Mouse (Mus musculus): ENCODE data around the gene Wap. TPM values are rescaled to one million over a fixed set of nuclear protein-coding genes. Genes with fewer than 3 reads are reported as not detected.
A peak's percentile ranks its signal among the peaks of the same experiment; 100 is the strongest.

Wap gene
- polyA plus RNA-seq, 1 experiment from 2014 or later = not detected

DNA sequence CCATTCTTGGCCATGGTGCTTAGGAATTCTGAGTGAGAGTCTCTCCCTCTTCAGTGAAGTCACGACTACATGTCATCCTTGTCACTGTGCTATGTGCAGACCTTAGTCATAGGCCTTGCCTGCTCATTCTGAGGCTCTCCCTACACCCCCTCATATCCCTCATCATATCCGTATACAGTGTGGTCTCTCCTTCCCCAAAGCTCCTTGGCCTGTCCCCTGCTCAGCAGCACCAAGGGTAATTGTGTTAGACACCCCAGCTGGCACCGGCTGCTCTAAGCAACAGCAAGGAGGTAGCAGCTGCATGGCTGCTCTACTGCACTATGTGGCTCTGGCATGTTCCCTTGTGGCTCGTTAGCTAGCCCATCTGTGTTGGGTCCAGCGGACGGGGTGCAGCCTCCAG is 6.1 kb upstream of the Wap start:
- ATAC-seq (replicated peaks; ENCODE audit: low FRiP score) (no peak), DNase-seq (ENCODE audit: low spot score) (no peak)
- H3K27ac ChIP-seq (ENCODE audit: low read depth, low read length) = no peak overlapping the region
- H3K4me3 ChIP-seq (ENCODE audit: low read depth, low read length) = no peak overlapping the region
- no peak overlapping the region for H3K4me2 ChIP-seq
- 79% methylated on average over 6 of the region's 6 CpGs for WGBS
- no peaks in the 10 kb centered on the region for H3K9me3 ChIP-seq (ENCODE audit: control insufficient read depth, low read length)
- no peak overlapping the region for H3K9ac ChIP-seq (ENCODE audit: low read depth, low read length)
- no peaks in the 10 kb centered on the region for H3K27me3 ChIP-seq (replicated peaks; ENCODE audit: control insufficient read depth, insufficient read depth, low read length)
- no peaks in the 10 kb centered on the region for H3K4me1 ChIP-seq (replicated peaks; ENCODE audit: control insufficient read depth, insufficient read depth, low read length)
- no peaks in the 10 kb centered on the region for H3K36me3 ChIP-seq (ENCODE audit: control insufficient read depth, insufficient read depth, low read length)

DNA sequence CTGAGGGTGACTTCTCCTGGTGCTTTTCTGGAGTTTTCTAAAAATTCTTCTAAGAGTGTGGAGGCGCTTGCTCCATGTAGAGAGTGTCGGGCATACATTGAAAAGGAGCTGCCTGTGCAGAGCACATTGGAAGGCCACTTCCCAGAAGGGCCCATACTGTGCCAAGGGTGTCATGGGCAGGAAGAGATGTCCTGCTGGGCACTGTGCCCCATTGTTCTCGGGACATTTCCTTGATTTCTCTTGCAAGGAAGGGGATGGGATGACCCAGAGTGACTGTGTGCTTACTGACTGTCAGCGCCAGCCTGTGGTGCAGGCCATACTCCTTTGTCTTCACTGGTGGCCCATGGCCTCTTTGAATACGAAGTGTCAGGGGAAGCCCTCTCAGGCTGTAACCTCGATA is 635 bp upstream of the Wap start:
- no peak overlapping the region for H3K27ac ChIP-seq (ENCODE audit: low read depth, low read length)
- no peaks in the 10 kb centered on the region for H3K36me3 ChIP-seq (ENCODE audit: control insufficient read depth, insufficient read depth, low read length)
- H3K9me3 ChIP-seq (ENCODE audit: control insufficient read depth, low read length) = no peaks in the 10 kb centered on the region
- DNase-seq (ENCODE audit: low spot score) (no peak), ATAC-seq (replicated peaks; ENCODE audit: low FRiP score) (no peak)
- no peak overlapping the region for H3K4me2 ChIP-seq
- WGBS = 74% methylated on average over 6 of the region's 6 CpGs
- H3K9ac ChIP-seq (ENCODE audit: low read depth, low read length) = no peak overlapping the region
- no peak overlapping the region for H3K4me3 ChIP-seq (ENCODE audit: low read depth, low read length)
- no peaks in the 10 kb centered on the region for H3K27me3 ChIP-seq (replicated peaks; ENCODE audit: control insufficient read depth, insufficient read depth, low read length)
- no peaks in the 10 kb centered on the region for H3K4me1 ChIP-seq (replicated peaks; ENCODE audit: control insufficient read depth, insufficient read depth, low read length)

DNA sequence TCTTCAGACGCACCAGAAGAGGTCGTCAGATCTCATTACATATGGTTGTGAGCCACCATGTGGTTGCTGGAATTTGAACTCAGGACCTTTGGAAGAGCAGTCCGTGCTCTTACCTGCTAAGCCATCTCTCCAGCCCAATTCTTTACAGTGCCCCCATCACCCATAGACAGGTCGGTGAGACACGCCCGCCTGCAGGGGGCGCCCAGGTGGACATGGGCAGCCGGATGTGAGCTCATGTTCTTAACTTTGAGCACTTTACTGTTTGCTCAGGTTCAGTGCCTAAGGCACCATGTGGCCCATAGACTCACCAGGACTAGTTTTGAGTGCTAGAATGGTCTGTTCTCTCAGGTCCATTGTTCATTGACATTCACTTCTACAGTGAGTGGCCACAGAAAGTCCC is 2.3 kb downstream of the Wap start:
- ATAC-seq (replicated peaks; ENCODE audit: low FRiP score) (no peak), DNase-seq (ENCODE audit: low spot score) (no peak)
- 59% methylated on average over 8 of the region's 8 CpGs for WGBS
- no peak overlapping the region for H3K27ac ChIP-seq (ENCODE audit: low read depth, low read length)
- H3K9ac ChIP-seq (ENCODE audit: low read depth, low read length) = no peak overlapping the region
- H3K36me3 ChIP-seq (ENCODE audit: control insufficient read depth, insufficient read depth, low read length) = no peaks in the 10 kb centered on the region
- H3K27me3 ChIP-seq (replicated peaks; ENCODE audit: control insufficient read depth, insufficient read depth, low read length) = no peaks in the 10 kb centered on the region
- H3K4me3 ChIP-seq (ENCODE audit: low read depth, low read length) = no peak overlapping the region
- H3K4me2 ChIP-seq = no peak overlapping the region
- no peaks in the 10 kb centered on the region for H3K4me1 ChIP-seq (replicated peaks; ENCODE audit: control insufficient read depth, insufficient read depth, low read length)
- H3K9me3 ChIP-seq (ENCODE audit: control insufficient read depth, low read length) = no peaks in the 10 kb centered on the region

DNA sequence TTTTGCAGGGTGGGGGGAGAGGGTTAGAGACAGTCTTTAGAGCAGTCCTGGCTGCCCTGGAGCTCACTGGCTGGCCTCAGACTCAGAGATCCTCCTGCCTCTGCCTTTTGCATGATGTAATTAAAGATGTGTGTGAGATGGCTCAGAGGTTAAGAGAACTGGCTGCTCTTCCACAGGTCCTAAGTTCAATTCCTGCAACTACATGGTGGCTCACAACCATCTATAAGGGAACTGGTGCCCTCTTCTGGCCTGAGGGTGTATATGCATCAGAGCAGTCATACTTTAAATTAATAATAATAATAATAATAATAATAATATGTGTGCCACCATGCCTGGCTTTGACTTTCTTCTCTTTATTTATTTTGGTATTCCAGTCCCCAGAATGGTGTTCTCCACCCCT is 8.8 kb downstream of the Wap start:
- no peaks in the 10 kb centered on the region for H3K27me3 ChIP-seq (replicated peaks; ENCODE audit: control insufficient read depth, insufficient read depth, low read length)
- peaks cover 1% of the 10 kb centered on the region; the same call in 1 of the 2 replicates for H3K36me3 ChIP-seq (ENCODE audit: control insufficient read depth, insufficient read depth, low read length)
- no peak overlapping the region for H3K27ac ChIP-seq (ENCODE audit: low read depth, low read length)
- peaks cover 14% of the 10 kb centered on the region for H3K4me1 ChIP-seq (replicated peaks; ENCODE audit: control insufficient read depth, insufficient read depth, low read length)
- DNase-seq (ENCODE audit: low spot score) = no peak
- no peak overlapping the region for H3K4me2 ChIP-seq
- no peak overlapping the region for H3K9ac ChIP-seq (ENCODE audit: low read depth, low read length)
- ATAC-seq (replicated peaks; ENCODE audit: low FRiP score) = no peak
- no peak overlapping the region for H3K4me3 ChIP-seq (ENCODE audit: low read depth, low read length)
- no peaks in the 10 kb centered on the region for H3K9me3 ChIP-seq (ENCODE audit: control insufficient read depth, low read length)

DNA sequence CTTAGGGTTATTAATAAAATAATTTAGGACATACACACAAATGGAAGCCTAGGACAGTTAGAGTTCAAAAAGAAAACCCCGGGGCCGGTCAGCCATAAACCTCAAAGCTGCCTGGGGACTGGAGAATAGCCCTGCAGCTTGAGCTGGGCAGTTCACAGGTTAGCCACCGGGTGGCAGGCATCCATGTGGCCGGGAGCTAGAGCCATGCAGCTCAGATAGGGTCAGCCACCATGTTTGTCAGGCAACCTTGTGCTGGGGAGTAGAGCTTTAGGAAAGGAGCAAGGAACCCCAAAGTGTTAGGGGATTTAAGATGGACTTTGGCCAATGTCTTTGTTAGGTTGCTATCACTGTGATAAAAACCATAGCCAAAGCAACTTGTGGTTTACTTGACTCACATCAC is 9.9 kb downstream of the Wap start:
- Histone ChIP-seq H3K9ac (ENCODE audit: low read depth, low read length) (no peak overlapping the region), H3K36me3 (ENCODE audit: control insufficient read depth, insufficient read depth, low read length) (peaks cover 9% of the 10 kb centered on the region)
- ATAC-seq (replicated peaks; ENCODE audit: low FRiP score) = peak; percentile 54

DNA sequence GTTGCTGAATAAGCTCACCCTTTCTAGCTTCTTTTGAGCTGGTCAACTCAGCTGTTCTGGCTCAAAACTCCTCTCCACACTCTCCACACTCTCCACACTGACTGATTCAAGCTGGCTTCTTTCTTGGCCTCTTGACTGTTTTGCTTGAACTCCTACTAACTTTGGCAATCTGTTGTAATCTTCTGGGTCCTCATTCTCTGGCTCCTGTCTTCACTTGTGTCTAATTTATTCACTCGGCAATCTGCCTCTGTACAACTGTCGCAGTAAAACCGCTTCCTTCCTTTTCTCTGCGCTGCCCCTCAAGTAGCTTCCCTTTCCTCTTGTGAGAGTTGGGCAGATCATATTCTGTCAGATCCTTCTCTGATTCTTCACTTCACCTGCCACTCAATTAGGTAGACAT is 10.7 kb downstream of the Wap start:
- H3K9ac ChIP-seq (ENCODE audit: low read depth, low read length) = no peak overlapping the region
- no peak overlapping the region for H3K4me2 ChIP-seq
- peak overlapping the region; percentile 59; the same call in 1 of the 2 replicates for H3K27ac ChIP-seq (ENCODE audit: low read depth, low read length)

More for the DNA sequence above, 9.9 kb downstream of the Wap start:
- no peak for DNase-seq (ENCODE audit: low spot score)
- 20% methylated on average over 4 of the region's 4 CpGs for WGBS
- Histone ChIP-seq H3K4me3 (ENCODE audit: low read depth, low read length) (no peak overlapping the region), H3K9me3 (ENCODE audit: control insufficient read depth, low read length) (no peaks in the 10 kb centered on the region), H3K4me2 (no peak overlapping the region), H3K27me3 (replicated peaks; ENCODE audit: control insufficient read depth, insufficient read depth, low read length) (no peaks in the 10 kb centered on the region), H3K4me1 (replicated peaks; ENCODE audit: control insufficient read depth, insufficient read depth, low read length) (peaks cover 25% of the 10 kb centered on the region), H3K27ac (ENCODE audit: low read depth, low read length) (peak overlapping the region; percentile 33; the same call in 1 of the 2 replicates)

DNA sequence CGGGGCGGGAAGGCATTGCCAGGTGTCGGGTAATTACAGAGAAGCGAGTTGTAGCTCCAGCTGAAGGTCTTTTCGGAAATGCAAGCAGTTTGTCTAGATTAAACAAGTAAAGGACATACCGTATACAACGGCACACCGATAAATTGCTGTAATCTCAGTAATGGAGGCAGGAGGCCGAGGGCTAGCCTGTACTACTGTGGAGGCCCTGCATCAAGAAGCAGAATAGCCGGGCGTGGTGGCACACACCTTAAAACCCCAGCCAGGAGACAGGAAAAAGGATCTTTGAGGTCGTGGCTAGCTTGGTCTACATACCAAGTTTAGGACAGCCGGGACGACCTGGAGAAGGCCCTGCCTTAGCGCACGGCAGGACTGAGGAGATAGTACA is 12.1 kb downstream of the Wap start:
- Histone ChIP-seq H3K9ac (ENCODE audit: low read depth, low read length) (peak overlapping the region; percentile 88), H3K4me3 (ENCODE audit: low read depth, low read length) (peak overlapping the region; percentile 85), H3K27me3 (replicated peaks; ENCODE audit: control insufficient read depth, insufficient read depth, low read length) (no peaks in the 10 kb centered on the region), H3K9me3 (ENCODE audit: control insufficient read depth, low read length) (no peaks in the 10 kb centered on the region), H3K27ac (ENCODE audit: low read depth, low read length) (peak overlapping the region; percentile 91), H3K4me1 (replicated peaks; ENCODE audit: control insufficient read depth, insufficient read depth, low read length) (peaks cover 26% of the 10 kb centered on the region), H3K36me3 (ENCODE audit: control insufficient read depth, insufficient read depth, low read length) (peaks cover 27% of the 10 kb centered on the region), H3K4me2 (peak overlapping the region; percentile 94)
- ATAC-seq (replicated peaks; ENCODE audit: low FRiP score) = peak; percentile 10; the same call in 1 of the 2 replicates
- no peak for DNase-seq (ENCODE audit: low spot score)
- WGBS = 9% methylated on average over 16 of the region's 16 CpGs

More for the DNA sequence above, 10.7 kb downstream of the Wap start:
- DNase-seq (ENCODE audit: low spot score) (no peak), ATAC-seq (replicated peaks; ENCODE audit: low FRiP score) (no peak)
- peaks cover 18% of the 10 kb centered on the region for H3K36me3 ChIP-seq (ENCODE audit: control insufficient read depth, insufficient read depth, low read length)
- no peak overlapping the region for H3K4me3 ChIP-seq (ENCODE audit: low read depth, low read length)
- 57% methylated on average over 4 of the region's 4 CpGs for WGBS
- no peaks in the 10 kb centered on the region for H3K27me3 ChIP-seq (replicated peaks; ENCODE audit: control insufficient read depth, insufficient read depth, low read length)
- peaks cover 26% of the 10 kb centered on the region for H3K4me1 ChIP-seq (replicated peaks; ENCODE audit: control insufficient read depth, insufficient read depth, low read length)
- H3K9me3 ChIP-seq (ENCODE audit: control insufficient read depth, low read length) = no peaks in the 10 kb centered on the region

DNA sequence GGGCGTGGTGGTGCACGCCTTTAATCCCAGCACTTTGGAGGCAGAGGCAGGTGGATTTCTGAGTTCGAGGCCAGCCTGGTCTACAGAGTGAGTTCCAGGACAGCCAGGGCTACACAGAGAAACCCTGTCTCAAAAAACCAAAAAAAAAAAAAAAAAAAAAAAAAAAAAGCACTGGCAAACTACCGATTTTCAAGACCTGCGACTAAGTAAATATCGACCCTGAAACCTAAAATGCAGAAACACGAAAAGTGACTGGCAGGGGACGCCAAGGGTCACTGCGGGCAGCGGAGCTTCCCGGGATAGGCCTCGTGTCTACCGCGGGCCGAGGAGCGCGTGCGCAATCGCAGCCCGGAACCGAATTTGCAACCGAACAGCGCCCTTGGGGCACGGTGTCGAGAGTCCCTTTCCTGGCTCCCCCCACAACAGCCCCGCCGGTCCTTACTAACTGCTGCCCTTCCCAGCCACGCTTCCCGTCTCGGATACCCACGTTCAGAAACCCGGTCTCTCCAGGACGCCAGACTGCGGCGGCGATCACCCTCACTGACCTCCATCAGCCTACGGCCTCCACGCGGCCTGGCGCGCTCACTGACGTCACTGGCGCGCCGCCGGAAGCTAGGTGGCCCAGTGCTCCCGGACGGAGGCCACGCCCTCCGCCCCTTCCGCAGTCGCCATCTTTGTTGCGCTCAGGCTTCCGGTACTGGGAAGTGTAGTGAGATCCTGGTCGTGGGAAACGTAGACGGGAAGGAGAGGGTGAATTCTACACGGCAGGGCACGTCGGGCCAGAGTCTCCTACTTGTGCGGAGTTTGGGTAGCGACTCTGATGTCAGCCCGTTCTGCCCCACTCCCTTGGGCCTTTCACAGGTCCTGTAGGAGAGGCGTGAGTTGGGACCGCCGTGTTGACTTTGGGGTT is 12.7 kb downstream of the Wap start, which contains the start of gene Tbrg4:
Tbrg4 (minus strand) TSS at position 590 of the 910 bp plus-strand sequence.
- H3K27me3 ChIP-seq (replicated peaks; ENCODE audit: control insufficient read depth, insufficient read depth, low read length) = no peaks in the 10 kb centered on the region
- peak within 1 kb of the TSS; percentile 94 for H3K4me2 ChIP-seq
- peaks cover 26% of the 10 kb centered on the region for H3K4me1 ChIP-seq (replicated peaks; ENCODE audit: control insufficient read depth, insufficient read depth, low read length)
- H3K36me3 ChIP-seq (ENCODE audit: control insufficient read depth, insufficient read depth, low read length) = peaks cover 33% of the 10 kb centered on the region
- peak within 1 kb of the TSS; percentile 85 for H3K4me3 ChIP-seq (ENCODE audit: low read depth, low read length)
- ATAC-seq (replicated peaks; ENCODE audit: low FRiP score) = peak; percentile 87
- WGBS = under 1% methylated on average over 66 of the region's 66 CpGs
- peak within 1 kb of the TSS; percentile 88 for H3K9ac ChIP-seq (ENCODE audit: low read depth, low read length)
- peak within 1 kb of the TSS; percentile 91 for H3K27ac ChIP-seq (ENCODE audit: low read depth, low read length)
- peak; percentile 94 for DNase-seq (ENCODE audit: low spot score)
- H3K9me3 ChIP-seq (ENCODE audit: control insufficient read depth, low read length) = no peaks in the 10 kb centered on the region

Data from liver, embryonic 11.5 days (tissue).